Mouse (Mus musculus) MEL (cell line): ENCODE results near the gene Ly6g6c. TPM values are rescaled to one million over a fixed set of nuclear protein-coding genes. Genes with fewer than 3 reads are reported as not detected.

ENCODE experiments used
- DNase-seq: peaks from one replicate; pipeline ENCODE4 v3.0.0; 2011; ENCODE audit warnings: low read depth, low spot score
- H3K27ac ChIP-seq: 2 replicates; pipeline ENCODE4 v1.5.1; 2012; ENCODE audit warnings: low read depth, mild to moderate bottlenecking, control low read depth, low read length, moderate library complexity; ENCODE audit not compliant: control insufficient read depth
- H3K27me3 ChIP-seq, 2 experiments: fragments of 150-350 bp in 1 of 2; sonication (generic) in 1 of 2; 2 replicates each; pipeline ENCODE4 v1.6.1; 2012; ENCODE audit warnings: low read length in 2 of 2, mild to moderate bottlenecking in 2 of 2, improper control_type of control experiment in 1 of 2, moderate library complexity in 1 of 2; ENCODE audit not compliant: insufficient read depth in 2 of 2, control insufficient read depth in 1 of 2
- H3K36me3 ChIP-seq, 2 experiments: 2 replicates each; pipeline ENCODE4 v1.6.1; 2012 to 2014; ENCODE audit warnings: low read length in 2 of 2, improper control_type of control experiment in 1 of 2, inconsistent platforms in 1 of 2, mild to moderate bottlenecking in 1 of 2; ENCODE audit not compliant: insufficient read depth in 2 of 2, control insufficient read depth in 1 of 2
- H3K4me1 ChIP-seq, 2 experiments: fragments of 150-350 bp in 1 of 2; sonication (generic) in 1 of 2; 2 replicates each; pipeline ENCODE4 v1.6.1; 2012; ENCODE audit warnings: low read length in 2 of 2, improper control_type of control experiment in 1 of 2, mild to moderate bottlenecking in 1 of 2; ENCODE audit not compliant: insufficient read depth in 2 of 2, control insufficient read depth in 1 of 2
- H3K4me3 ChIP-seq, 2 experiments: fragments of 150-350 bp in 1 of 2; sonication (generic) in 1 of 2; 2 replicates each; pipeline ENCODE4 v1.5.1; 2012; ENCODE audit warnings: low read depth in 2 of 2, low read length in 2 of 2, mild to moderate bottlenecking in 2 of 2, moderate library complexity in 2 of 2, control low read depth in 1 of 2, improper control_type of control experiment in 1 of 2; ENCODE audit not compliant: control insufficient read depth in 1 of 2, insufficient read depth in 1 of 2
- H3K79me2 ChIP-seq: 2 replicates; pipeline ENCODE4 v1.6.1; 2012; ENCODE audit warnings: mild to moderate bottlenecking, low read length, moderate library complexity; ENCODE audit not compliant: control insufficient read depth, poor library complexity, insufficient read depth
- H3K9ac ChIP-seq: 2 replicates; pipeline ENCODE4 v1.6.1; 2012; ENCODE audit warnings: low read depth, mild to moderate bottlenecking, control low read depth, low read length, moderate library complexity; ENCODE audit not compliant: control insufficient read depth, poor library complexity, severe bottlenecking
- H3K9me3 ChIP-seq: fragments of 150-350 bp; sonication (generic); replicated peaks from 2 replicates; pipeline ENCODE4 v1.6.1; 2012; ENCODE audit warnings: mild to moderate bottlenecking, low read length, improper control_type of control experiment, moderate library complexity; ENCODE audit not compliant: insufficient read depth
- BHLHE40 ChIP-seq: IDR thresholded peaks from 2 replicates; pipeline ENCODE4 v1.6.1; 2012; ENCODE audit warnings: low read depth, mild to moderate bottlenecking, inconsistent platforms, low read length, improper control_type of control experiment, borderline replicate concordance
- CHD1 ChIP-seq: IDR thresholded peaks from 2 replicates; pipeline ENCODE4 v1.6.1; 2012; ENCODE audit warnings: low read depth, mild to moderate bottlenecking, inconsistent platforms, low read length, improper control_type of control experiment
- CHD2 ChIP-seq: IDR thresholded peaks from 2 replicates; pipeline ENCODE4 v1.6.1; 2011; ENCODE audit warnings: low read length, improper control_type of control experiment
- CTCF ChIP-seq, 3 experiments: IDR thresholded peaks in 2 of 3; conservative IDR thresholded peaks in 1 of 3; 2 replicates each; pipeline ENCODE4 v1.5.1; 2011 to 2012; ENCODE audit warnings: low read length in 3 of 3, low read depth in 2 of 3, mild to moderate bottlenecking in 2 of 3, improper control_type of control experiment in 1 of 3, inconsistent platforms in 1 of 3, mixed read lengths in 1 of 3, moderate library complexity in 1 of 3; ENCODE audit not compliant: control insufficient read depth in 1 of 3, insufficient read depth in 1 of 3, poor library complexity in 1 of 3, severe bottlenecking in 1 of 3
- E2F4 ChIP-seq: IDR thresholded peaks from 2 replicates; pipeline ENCODE4 v1.6.1; 2011; ENCODE audit warnings: low read depth, low read length, improper control_type of control experiment, borderline replicate concordance
- ELF1 ChIP-seq: IDR thresholded peaks from 2 replicates; pipeline ENCODE4 v1.6.1; 2014; ENCODE audit warnings: low read depth, mild to moderate bottlenecking, inconsistent platforms, low read length, improper control_type of control experiment, moderate library complexity
- EP300 ChIP-seq, 2 experiments: IDR thresholded peaks; 2 replicates each; pipeline ENCODE4 v1.6.1; 2011; ENCODE audit warnings: improper control_type of control experiment in 2 of 2, low read length in 2 of 2, low read depth in 1 of 2, mild to moderate bottlenecking in 1 of 2
- ETS1 ChIP-seq: IDR thresholded peaks from 2 replicates; pipeline ENCODE4 v1.6.1; 2012; ENCODE audit warnings: low read depth, mild to moderate bottlenecking, inconsistent platforms, low read length, improper control_type of control experiment, moderate library complexity
- GABPA ChIP-seq: IDR thresholded peaks from 2 replicates; pipeline ENCODE4 v1.6.1; 2012; ENCODE audit warnings: low read depth, mild to moderate bottlenecking, inconsistent platforms, low read length, improper control_type of control experiment, moderate library complexity
- GATA1 ChIP-seq: IDR thresholded peaks from 2 replicates; pipeline ENCODE4 v1.6.1; 2011; ENCODE audit warnings: low read depth, low read length, improper control_type of control experiment
- KAT2A ChIP-seq: conservative IDR thresholded peaks from 2 replicates; pipeline ENCODE4 v1.6.1; 2012; ENCODE audit warnings: low read depth, low read length, improper control_type of control experiment, inconsistent platforms
- MAZ ChIP-seq: IDR thresholded peaks from 2 replicates; pipeline ENCODE4 v1.6.1; 2012; ENCODE audit warnings: low read depth, mild to moderate bottlenecking, inconsistent platforms, low read length, improper control_type of control experiment
- MYC ChIP-seq: IDR thresholded peaks from 2 replicates; pipeline ENCODE4 v1.6.1; 2011; ENCODE audit warnings: low read depth, mild to moderate bottlenecking, low read length, improper control_type of control experiment, moderate library complexity
- NELFE ChIP-seq: IDR thresholded peaks from 2 replicates; pipeline ENCODE4 v1.6.1; 2011; ENCODE audit warnings: low read depth, low read length, improper control_type of control experiment
- POLR2A ChIP-seq, 2 experiments: IDR thresholded peaks; 2 replicates each; pipeline ENCODE4 v1.6.1; 2011 to 2012; ENCODE audit warnings: low read length in 2 of 2, mild to moderate bottlenecking in 2 of 2, control low read depth in 1 of 2, improper control_type of control experiment in 1 of 2, low read depth in 1 of 2, moderate library complexity in 1 of 2; ENCODE audit not compliant: control insufficient read depth in 1 of 2, insufficient read depth in 1 of 2, poor library complexity in 1 of 2
- POLR2AphosphoS2 ChIP-seq: IDR thresholded peaks from 2 replicates; pipeline ENCODE4 v1.6.1; 2011; ENCODE audit warnings: low read length, improper control_type of control experiment
- POLR2AphosphoS5 ChIP-seq: IDR thresholded peaks from 2 replicates; pipeline ENCODE4 v1.6.1; 2012; ENCODE audit warnings: low read depth, borderline replicate concordance, mild to moderate bottlenecking, inconsistent platforms, low read length, moderate library complexity, mixed read lengths
- RAD21 ChIP-seq: IDR thresholded peaks from 2 replicates; pipeline ENCODE4 v1.6.1; 2011; ENCODE audit warnings: mild to moderate bottlenecking, low read depth, low read length, improper control_type of control experiment
- RCOR1 ChIP-seq: IDR thresholded peaks from 2 replicates; pipeline ENCODE4 v1.6.1; 2012; ENCODE audit warnings: low read depth, mild to moderate bottlenecking, inconsistent platforms, low read length, improper control_type of control experiment
- SIN3A ChIP-seq: IDR thresholded peaks from 2 replicates; pipeline ENCODE4 v1.6.1; 2012; ENCODE audit warnings: low read length, improper control_type of control experiment, inconsistent platforms
- SMC3 ChIP-seq: IDR thresholded peaks from 2 replicates; pipeline ENCODE4 v1.6.1; 2011; ENCODE audit warnings: low read depth, low read length, improper control_type of control experiment
- TBP ChIP-seq: IDR thresholded peaks from 2 replicates; pipeline ENCODE4 v1.8.0; 2011; ENCODE audit warnings: low read depth, low read length, improper control_type of control experiment
- TCF12 ChIP-seq: IDR thresholded peaks from 2 replicates; pipeline ENCODE4 v1.6.1; 2014; ENCODE audit warnings: low read depth, mild to moderate bottlenecking, inconsistent platforms, low read length, improper control_type of control experiment, moderate library complexity
- USF2 ChIP-seq, 2 experiments: IDR thresholded peaks; 2 replicates each; pipeline ENCODE4 v1.6.1; 2011 to 2012; ENCODE audit warnings: improper control_type of control experiment in 2 of 2, low read length in 2 of 2, borderline replicate concordance in 1 of 2, inconsistent platforms in 1 of 2, low read depth in 1 of 2, mild to moderate bottlenecking in 1 of 2; ENCODE audit not compliant: insufficient read depth in 1 of 2
- ZC3H11A ChIP-seq: IDR thresholded peaks from 2 replicates; pipeline ENCODE4 v1.6.1; 2012; ENCODE audit warnings: low read depth, mild to moderate bottlenecking, inconsistent platforms, low read length, improper control_type of control experiment
- ZMIZ1 ChIP-seq: IDR thresholded peaks from 2 replicates; pipeline ENCODE4 v1.6.1; 2012; ENCODE audit warnings: low read depth, mild to moderate bottlenecking, inconsistent platforms, low read length, improper control_type of control experiment, moderate library complexity
- ZNF384 ChIP-seq: IDR thresholded peaks from 2 replicates; pipeline ENCODE4 v1.6.1; 2012; ENCODE audit warnings: low read depth, mild to moderate bottlenecking, inconsistent platforms, low read length, improper control_type of control experiment
- polyA plus RNA-seq, 2 experiments: library from polyadenylated mRNA; stranded (reverse) in 1 of 2; unstranded in 1 of 2; fragments of >175 nt in 1 of 2; fragments of >200 nt in 1 of 2; gene quantifications; 2 replicates each; pipeline versions ENCODE4 v1.2.1 to v1.2.4; 2012; ENCODE audit warnings: low replicate concordance in 2 of 2, low read depth in 1 of 2; ENCODE audit not compliant: insufficient read length in 2 of 2, insufficient read depth in 1 of 2, missing spikeins in 1 of 2
- total RNA-seq: library from RNA; depleted of rRNA; stranded (reverse); fragments of 300-350 nt; gene quantifications from 2 replicates; pipeline ENCODE4 v1.2.3, GENCODE M21; 2012

The Ly6g6c gene
- total and polyA plus RNA-seq, 3 experiments: 0.24 TPM; not detected in 2

DNA sequence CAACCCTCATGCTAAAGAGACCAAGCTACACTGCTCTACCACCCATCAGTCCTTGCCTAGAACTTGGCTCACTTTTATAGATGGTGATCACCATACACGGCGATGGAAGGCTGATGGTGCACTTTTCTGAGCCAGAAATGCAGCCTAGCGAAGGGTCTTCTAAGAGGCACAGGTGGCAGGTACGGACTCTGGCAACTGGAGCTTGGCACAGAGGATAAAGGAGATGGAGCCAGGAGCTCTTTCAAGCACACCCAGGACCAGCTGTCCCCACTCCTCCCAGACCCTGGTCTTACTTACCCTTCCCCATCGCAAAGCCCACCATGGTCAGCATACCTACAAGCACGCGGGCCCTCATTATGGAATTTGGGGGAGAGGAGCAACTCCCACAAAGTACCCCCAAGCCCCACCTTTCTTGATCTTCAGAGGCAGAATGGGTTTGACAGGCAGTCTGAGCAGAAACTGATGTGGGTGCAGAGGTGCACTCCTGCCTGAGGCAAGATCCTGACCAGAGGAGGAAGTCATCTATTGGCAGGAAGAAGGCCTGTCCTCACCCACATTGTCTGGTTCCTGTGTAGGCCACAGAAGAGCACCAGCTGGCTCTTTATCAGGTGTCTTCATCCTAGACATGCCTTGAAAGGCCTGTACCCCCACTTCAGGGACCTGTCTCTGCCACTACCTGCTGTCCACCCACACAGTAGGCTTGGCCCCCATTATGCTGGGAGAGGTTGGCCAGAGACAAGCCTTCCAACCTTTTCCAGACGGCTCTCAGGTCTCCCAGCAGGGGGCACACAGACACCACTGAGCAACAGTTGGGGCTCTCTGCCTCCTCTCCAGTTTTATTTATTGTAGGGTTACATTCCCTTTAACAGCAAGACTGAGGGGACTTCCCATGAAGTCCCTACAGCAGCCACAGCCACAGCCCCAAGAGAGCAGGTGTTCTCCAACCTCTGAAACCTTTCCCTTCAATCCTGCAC is 50.1 kb downstream of the Ly6g6c start, which contains the start of gene Ly6g5b:
TSS of gene Ly6g5b (minus strand) at position 383 of the 974 bp plus-strand sequence.
- H3K36me3 ChIP-seq: peaks cover 3 to 16% of the 10 kb centered on the region in 2 experiments; a peak in 3 of 4 replicates

More for the DNA sequence above, 50.1 kb downstream of the Ly6g6c start, which contains the start of gene Ly6g5b:
- TF ChIP-seq NELFE (no peak), ZNF384 (no peak), ZC3H11A (no peak), E2F4 (no peak), POLR2A (IDR thresholded peaks at IDR 0.05; ENCODE audit: control insufficient read depth in 1 of 2, insufficient read depth in 1 of 2, low read depth in 1 of 2, low read length in 2 of 2, poor library complexity in 1 of 2) (0 out of 4 replicates have a peak, but pooled peaks of 1 of the 2 experiments have one; percentile 40), EP300 (IDR thresholded peaks at IDR 0.05; ENCODE audit: low read depth in 1 of 2, low read length in 2 of 2) (peak in 1 of 2 experiments; percentile 23; a peak in 1 of 4 replicates), KAT2A (no peak), CHD2 (no peak), GATA1 (no peak), ZMIZ1 (no peak), SMC3 (peak; percentile 41; the same call in 1 of the 2 replicates), BHLHE40 (no peak), RCOR1 (no peak), POLR2AphosphoS2 (no peak), USF2 (IDR thresholded peaks at IDR 0.05; ENCODE audit: borderline replicate concordance in 1 of 2, insufficient read depth in 1 of 2, low read depth in 1 of 2, low read length in 2 of 2) (no peak), ELF1 (no peak), MYC (no peak), RAD21 (peak; percentile 32), SIN3A (0 out of 2 replicates have a peak, but pooled peaks have one; percentile 47), TBP (no peak), CHD1 (no peak), POLR2AphosphoS5 (no peak), CTCF (IDR thresholded peaks at IDR 0.05 in 2 of 3, conservative IDR thresholded peaks at IDR 0.05 in 1 of 3; ENCODE audit: control insufficient read depth in 1 of 3, insufficient read depth in 1 of 3, low read depth in 2 of 3, low read length in 3 of 3, poor library complexity in 1 of 3, severe bottlenecking in 1 of 3) (peak; percentile 47 to 66 (median 54)), GABPA (no peak), MAZ (no peak), ETS1 (peak; percentile 78), TCF12 (no peak)
- TF ChIP-seq, all 39 proteins: peak for 7
- Histone ChIP-seq H3K9me3 (no peaks in the 10 kb centered on the region), H3K4me1 (peaks cover 0 to 9% of the 10 kb centered on the region in 2 experiments; a peak in 2 of 4 replicates), H3K79me2 (peaks cover 9% of the 10 kb centered on the region), H3K4me3 (no peak within 1 kb of the TSS), H3K9ac (no peak within 1 kb of the TSS), H3K27ac (peak within 1 kb of the TSS; percentile 7; the same call in 1 of the 2 replicates), H3K27me3 (no peaks in the 10 kb centered on the region)
- peak; percentile 63 for DNase-seq
